Mouse (Mus musculus) cerebellum, adult 8-10 months (tissue): ENCODE measurements around the gene Traip.
"Not testable (repeated sequence)": the region's sequence is repeated elsewhere in the genome, so short reads cannot be mapped to it uniquely, and the experiment has no call there.

Source experiments
- DNase-seq: peaks from one replicate; pipeline ENCODE4 v3.0.0; 2022

Traip gene

DNA sequence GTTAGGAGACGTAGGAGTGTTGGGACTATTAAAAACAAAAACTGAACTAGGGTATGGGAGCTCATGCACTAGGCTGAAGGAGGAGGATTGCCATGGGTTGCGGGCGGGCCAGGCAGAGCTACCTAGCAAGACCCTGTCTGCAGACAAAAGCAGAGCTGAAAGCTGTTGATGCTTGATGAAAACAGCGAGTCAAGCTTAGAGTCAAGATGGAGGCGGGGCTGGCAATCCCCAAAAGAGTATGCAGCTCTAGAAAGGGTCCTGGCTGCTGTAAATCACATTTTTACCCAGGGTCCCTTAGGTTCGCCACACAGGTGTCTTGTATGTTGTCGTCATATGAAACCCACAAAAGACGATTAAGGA lies 53.6 kb downstream of the Traip start:
- DNase-seq = no peak

DNA sequence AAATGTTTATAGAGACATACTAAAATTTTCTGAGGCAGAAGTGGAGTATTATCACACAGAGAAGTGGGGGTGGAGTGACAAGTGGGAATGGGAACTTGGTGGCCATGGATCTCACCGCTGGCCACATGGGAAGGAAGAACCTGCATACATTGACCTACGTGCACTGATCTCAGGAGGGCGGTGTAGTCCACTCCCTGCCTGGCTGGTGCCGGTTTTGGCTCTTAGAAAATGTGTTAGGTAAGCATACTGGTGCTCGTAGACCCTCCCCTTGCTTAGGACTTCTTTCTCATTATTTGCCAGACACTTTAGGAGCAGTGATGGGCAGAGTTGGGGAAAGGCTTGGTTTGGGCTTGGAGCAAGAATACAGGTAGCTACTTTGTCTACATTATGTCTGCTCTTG lies 58.1 kb downstream of the Traip start:
- DNase-seq = no peak

DNA sequence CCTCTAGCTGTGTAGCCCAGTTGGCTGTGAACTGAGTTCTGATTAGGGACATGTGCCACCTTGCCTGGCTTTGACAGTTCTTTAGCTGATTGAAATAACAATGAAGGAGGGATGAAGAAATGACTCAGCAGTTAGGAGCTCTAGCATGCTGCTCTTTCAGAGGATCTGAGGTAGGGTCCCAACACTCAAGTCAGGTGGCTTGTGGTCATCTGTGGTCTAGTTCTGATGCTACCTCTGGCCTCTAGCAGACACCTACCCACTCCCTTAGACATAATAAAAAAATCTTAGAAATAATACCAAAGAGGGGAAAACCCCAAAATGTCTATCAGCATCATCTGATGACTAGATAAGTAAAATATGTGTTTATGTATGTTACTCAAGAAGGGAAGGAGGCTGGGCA lies 60.4 kb downstream of the Traip start:
- DNase-seq = no peak

DNA sequence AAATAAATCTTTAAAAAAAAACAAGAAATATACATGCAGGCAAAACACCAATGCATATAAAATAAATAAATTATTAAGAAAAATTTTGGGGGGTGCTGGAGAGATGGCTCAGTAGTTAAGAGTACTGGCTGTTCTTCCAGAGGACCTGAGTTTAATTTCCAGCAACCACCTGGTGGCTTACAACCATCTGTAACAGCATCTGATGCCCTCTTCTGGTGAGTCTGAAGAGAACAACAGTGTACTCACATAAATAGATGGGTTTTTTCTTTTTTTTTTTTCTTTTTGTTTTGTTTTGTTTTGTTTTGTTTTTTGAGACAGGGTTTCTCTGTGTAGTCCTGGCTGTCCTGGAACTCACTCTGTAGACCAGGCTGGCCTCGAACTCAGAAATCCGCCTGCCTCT lies 63.6 kb downstream of the Traip start:
- DNase-seq = not testable (repeated sequence)

DNA sequence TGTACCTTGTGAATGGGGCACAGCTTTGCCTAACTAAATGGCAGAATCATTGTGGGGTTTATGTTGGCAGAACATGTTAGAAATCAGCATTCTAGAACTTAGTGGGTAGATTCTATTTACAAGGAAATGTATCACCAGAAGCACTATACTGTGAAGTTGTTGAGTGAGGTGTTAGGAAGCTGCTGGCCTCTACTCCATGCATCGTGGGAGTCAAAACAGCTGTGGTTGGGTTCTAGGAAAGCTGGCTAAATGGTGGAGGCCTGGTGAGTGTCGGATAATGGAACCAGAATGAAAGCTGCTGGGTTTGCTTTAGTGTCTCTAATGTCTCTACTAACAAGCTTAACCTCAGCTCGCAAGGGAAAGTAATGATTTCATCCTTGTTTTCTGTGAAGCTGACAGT lies 67.2 kb downstream of the Traip start:
- no peak for DNase-seq

DNA sequence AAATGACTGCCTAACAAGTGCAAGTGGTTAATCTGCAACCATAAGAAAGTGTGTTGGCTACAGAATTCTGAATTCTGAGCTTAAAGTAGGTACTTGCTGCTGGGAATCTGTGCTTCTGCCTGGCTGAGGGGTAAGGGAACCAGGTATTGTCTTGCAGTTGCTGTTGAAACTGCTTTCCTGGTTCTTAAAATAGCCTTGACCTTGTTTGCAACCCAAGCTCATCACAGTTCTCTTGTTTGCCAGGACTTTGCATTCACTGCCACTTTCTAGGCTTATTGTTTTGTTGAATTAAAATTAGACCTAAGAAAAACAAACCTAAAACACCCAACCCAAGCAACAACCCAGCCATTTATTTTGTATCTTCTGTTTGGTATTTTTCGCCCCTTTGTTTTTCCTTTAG lies 70.8 kb downstream of the Traip start:
- DNase-seq = no peak
